Mouse (Mus musculus) heart, postnatal 0 days (tissue): ENCODE measurements around the gene Hbb-y.

Experiments
- CTCF ChIP-seq: IDR thresholded peaks from 2 replicates; pipeline ENCODE4 v1.5.1; 2016; ENCODE audit warnings: antibody characterized with exemption, control low read depth, low read depth
- EP300 ChIP-seq: IDR thresholded peaks from 2 replicates; pipeline ENCODE4 v1.6.1; 2016; ENCODE audit warnings: antibody characterized with exemption, low read depth

DNA sequence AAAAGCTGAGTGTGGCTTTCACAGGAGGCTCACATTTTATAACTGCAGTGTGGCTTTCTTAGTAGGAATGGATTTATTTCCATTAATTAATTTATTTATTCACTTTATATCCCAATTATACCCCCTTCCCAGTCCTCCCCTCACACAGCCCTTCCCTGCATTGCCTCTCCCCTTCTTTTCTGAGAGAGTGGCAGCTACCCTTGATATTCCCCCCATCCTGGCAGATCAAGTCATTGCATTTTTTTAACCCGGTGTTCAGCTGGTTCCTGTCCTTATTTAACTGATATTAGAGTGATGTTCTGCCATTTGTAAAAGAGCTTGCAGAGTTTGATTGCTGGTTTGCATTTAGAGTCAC is 43.2 kb downstream of the Hbb-y start:
- TF ChIP-seq CTCF (no peak), EP300 (no peak)
